Mouse (Mus musculus): Measurements from ENCODE around the gene Gmds.

Gmds gene

DNA sequence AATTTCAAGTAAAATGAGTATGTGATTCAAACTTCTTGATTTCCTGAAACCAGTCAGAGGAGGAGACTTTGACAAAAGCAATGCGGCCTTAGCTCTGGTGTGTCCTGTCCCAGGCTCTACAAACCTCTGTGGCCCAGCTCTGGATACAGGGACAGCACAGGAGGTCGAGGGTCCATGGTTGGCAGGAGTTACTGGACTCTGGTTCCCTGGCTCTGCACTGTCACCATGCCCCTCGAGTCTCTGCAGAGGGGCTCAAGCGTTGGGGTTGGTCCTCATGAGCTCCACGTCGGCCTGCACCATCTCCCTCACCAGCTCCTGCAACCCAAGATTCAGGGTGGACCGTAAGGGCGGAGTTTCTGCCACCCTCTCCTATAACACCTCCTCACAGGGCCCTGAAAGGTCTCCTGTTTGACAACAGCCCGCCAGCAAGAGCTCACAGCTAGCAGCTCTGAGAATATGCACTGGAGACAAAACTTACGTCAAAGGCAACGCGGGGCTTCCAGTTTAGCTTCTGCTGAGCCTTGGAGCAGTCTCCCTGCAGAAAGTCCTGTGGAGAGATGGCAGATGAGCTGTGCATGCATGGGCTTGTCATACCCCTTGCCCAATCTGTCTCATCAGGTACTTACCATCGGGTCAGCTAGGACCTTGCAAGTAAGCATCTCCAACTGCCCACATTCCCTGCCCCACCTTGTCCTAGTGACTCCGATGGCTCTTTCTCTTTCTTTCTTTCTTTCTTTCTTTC lies 518.7 kb downstream of the Gmds start:
- DNase-seq (ENCODE audit: extremely low read depth, low read depth, low spot score): peak; percentile 79

- DNase-seq (ENCODE audit: extremely low read depth, low read depth, low spot score): no peak
These were observed 520.2 kb downstream of the Gmds start for GRCm38 (mm10) chr13:31818337-31818736.

- DNase-seq (ENCODE audit: extremely low read depth, low read depth, low spot score): no peak
These were observed 523.0 kb downstream of the Gmds start for GRCm38 (mm10) chr13:31815383-31816003.

DNA sequence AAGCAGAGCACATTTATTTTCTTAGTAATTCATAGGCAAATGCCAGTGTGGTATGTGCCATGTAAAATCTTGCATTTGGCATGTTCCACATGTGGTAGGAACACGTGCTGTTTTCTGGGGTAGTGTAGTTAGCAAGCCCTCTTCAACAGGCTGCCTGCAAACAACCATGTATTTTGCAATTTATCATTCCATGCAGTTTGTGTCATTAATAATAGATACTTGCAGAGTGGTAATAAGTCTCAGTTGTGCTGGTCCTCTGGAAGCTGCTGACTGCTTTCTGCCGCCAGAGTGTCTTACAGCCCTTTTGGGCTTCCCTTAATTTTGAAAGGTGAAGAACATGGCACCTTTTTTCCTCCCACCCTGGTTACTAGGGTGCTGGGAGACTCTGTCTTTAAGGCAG lies 525.8 kb downstream of the Gmds start:
- DNase-seq (ENCODE audit: extremely low read depth, low read depth, low spot score): no peak

GRCm38 (mm10) chr13:31811542-31812021 lies 527.0 kb downstream of the Gmds start:
- no peak for DNase-seq (ENCODE audit: extremely low read depth, low read depth, low spot score)

- no peak for DNase-seq (ENCODE audit: extremely low read depth, low read depth, low spot score)
These were observed 527.6 kb downstream of the Gmds start for GRCm38 (mm10) chr13:31810693-31811541.

DNA sequence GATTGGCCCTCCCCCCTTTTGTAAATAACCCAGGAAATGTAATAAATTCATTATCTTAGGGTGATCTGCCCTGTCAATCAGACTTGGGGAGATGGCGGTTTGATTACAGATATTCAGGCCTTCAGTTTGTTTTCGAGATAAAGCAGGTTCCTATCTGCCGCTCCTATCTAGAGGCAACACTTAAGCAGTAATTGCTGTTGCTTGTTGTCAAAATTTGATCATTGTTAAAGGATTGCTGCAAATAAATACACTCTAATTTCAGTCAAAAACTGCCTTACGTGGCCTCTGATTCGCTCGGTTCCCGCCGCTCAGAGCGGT lies 528.2 kb downstream of the Gmds start:
- no peak for DNase-seq (ENCODE audit: extremely low read depth, low read depth, low spot score)

GRCm38 (mm10) chr13:31809701-31810100 lies 528.8 kb downstream of the Gmds start:
- no peak for DNase-seq (ENCODE audit: extremely low read depth, low read depth, low spot score)

- DNase-seq (ENCODE audit: extremely low read depth, low read depth, low spot score): no peak
These were observed 529.6 kb downstream of the Gmds start for GRCm38 (mm10) chr13:31808804-31809420.

DNA sequence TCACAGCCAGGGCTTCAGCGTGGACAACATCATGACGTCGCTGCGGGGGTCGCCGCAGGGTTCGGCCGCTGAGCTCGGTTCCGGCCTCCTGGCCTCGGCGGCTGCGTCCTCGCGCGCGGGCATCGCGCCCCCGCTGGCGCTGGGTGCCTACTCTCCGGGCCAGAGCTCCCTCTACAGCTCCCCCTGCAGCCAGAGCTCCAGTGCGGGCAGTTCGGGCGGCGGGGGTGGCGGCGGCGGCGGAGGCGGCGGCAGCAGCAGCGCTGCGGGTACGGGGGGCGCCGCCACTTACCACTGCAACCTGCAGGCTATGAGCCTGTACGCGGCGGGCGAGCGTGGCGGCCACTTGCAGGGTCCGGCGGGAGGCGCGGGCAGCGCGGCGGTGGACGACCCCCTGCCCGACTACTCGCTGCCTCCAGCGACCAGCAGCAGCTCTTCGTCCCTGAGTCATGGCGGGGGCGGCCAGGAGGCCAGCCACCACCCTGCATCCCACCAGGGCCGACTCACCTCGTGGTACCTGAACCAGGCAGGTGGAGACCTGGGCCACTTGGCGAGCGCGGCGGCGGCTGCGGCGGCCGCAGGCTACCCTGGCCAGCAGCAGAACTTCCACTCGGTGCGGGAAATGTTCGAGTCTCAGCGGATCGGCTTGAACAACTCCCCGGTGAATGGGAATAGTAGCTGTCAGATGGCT lies 530.3 kb downstream of the Gmds start:
- no peak for DNase-seq (ENCODE audit: extremely low read depth, low read depth, low spot score)

DNA sequence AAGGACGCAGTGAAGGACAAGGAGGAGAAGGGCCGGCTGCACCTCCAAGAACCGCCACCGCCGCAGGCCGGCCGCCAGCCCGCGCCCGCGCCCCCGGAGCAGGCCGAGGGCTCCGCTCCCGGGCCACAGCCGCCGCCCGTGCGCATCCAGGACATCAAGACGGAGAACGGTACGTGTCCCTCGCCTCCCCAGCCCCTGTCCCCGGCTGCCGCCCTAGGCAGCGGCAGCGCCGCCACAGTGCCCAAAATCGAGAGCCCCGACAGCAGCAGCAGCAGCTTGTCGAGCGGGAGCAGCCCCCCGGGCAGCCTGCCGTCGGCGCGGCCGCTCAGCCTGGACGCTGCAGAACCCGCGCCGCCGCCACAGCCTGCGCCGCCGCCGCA lies 530.8 kb downstream of the Gmds start:
- DNase-seq (ENCODE audit: extremely low read depth, low read depth, low spot score): no peak

DNA sequence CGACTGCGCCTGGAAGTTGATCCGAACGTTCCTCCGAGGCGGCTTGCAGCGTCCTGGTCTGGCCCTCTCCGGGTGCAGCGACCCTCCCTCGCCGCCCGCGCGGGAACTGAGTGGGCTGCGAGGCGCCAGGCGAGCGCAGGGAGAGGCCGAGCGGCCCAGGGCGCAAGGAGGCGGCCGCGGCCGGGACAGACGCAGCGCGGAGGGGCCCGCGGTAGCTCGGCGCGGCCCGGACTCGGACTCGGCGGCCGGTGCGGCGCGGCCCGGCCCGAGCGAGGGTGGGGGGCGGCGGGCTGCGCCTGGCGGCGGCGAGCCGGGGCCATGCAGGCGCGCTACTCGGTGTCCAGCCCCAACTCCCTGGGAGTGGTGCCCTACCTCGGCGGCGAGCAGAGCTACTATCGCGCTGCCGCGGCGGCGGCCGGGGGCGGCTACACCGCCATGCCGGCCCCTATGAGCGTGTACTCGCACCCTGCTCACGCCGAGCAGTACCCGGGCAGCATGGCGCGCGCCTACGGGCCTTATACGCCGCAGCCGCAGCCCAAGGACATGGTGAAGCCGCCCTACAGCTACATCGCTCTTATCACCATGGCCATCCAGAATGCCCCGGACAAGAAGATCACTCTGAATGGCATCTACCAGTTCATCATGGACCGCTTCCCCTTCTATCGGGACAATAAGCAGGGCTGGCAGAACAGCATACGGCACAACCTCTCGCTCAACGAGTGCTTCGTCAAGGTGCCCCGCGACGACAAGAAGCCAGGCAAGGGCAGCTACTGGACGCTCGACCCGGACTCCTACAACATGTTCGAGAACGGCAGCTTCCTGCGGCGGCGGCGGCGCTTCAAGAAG lies 531.4 kb downstream of the Gmds start:
- no peak for DNase-seq (ENCODE audit: extremely low read depth, low read depth, low spot score)

- peak; percentile 89 for DNase-seq (ENCODE audit: extremely low read depth, low read depth, low spot score)
These were observed 532.1 kb downstream of the Gmds start, which contains the start of gene Foxc1 for GRCm38 (mm10) chr13:31806428-31806832. Gene Foxc1 (plus strand): TSS chr13:31806633.

GRCm38 (mm10) chr13:31805831-31806427 lies 532.6 kb downstream of the Gmds start:
- no peak for DNase-seq (ENCODE audit: extremely low read depth, low read depth, low spot score)

DNA sequence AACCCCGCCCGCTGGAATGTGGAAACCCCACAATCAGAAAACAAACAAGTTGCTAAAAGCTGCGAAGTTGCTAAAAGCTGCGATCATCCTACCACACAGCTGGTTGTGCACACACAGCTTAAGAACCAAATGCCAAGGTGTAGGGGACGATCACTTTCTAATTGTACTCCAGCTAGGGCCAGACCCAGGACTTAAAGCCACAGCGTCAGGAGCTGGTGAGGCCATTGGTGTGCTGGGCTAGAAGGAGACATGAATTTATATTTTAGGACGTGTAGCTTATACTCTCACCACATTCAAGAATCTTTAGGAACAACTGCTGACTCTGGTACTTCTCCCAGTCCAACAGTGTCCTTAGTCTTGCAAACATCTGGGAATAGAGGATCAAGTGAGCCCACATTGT lies 534.0 kb downstream of the Gmds start:
- DNase-seq (ENCODE audit: extremely low read depth, low read depth, low spot score): no peak

GRCm38 (mm10) chr13:31803166-31804093 lies 535.1 kb downstream of the Gmds start:
- DNase-seq (ENCODE audit: extremely low read depth, low read depth, low spot score): no peak

- no peak for DNase-seq (ENCODE audit: extremely low read depth, low read depth, low spot score)
These were observed 536.1 kb downstream of the Gmds start for GRCm38 (mm10) chr13:31802447-31802846.

- no peak for DNase-seq (ENCODE audit: extremely low read depth, low read depth, low spot score)
These were observed 536.7 kb downstream of the Gmds start for GRCm38 (mm10) chr13:31801703-31802305.
